Mouse (Mus musculus) lung, adult 2 months (tissue): Measurements from ENCODE around the gene Pnpo.
A peak's percentile ranks its signal among the peaks of the same experiment; 100 is the strongest.

Experiments
- CTCF ChIP-seq: fragments of 200-500 bp; IDR thresholded peaks from 2 replicates; pipeline ENCODE4 v1.5.1; 2011; ENCODE audit warnings: mild to moderate bottlenecking, low read length, control low read depth; ENCODE audit not compliant: insufficient read depth
- POLR2A ChIP-seq: fragments of 200-500 bp; IDR thresholded peaks from 2 replicates; pipeline ENCODE4 v1.6.1; 2011; ENCODE audit warnings: low read depth, mild to moderate bottlenecking, control low read depth, low read length, borderline replicate concordance; ENCODE audit errors: extremely low read depth

GRCm38 (mm10) chr11:96935872-96936650, 7.7 kb downstream of the Pnpo start:
- TF ChIP-seq POLR2A = peak; percentile 26; the same call in 1 of the 2 replicates
- no peak for TF ChIP-seq CTCF
